ENCODE assay signal across 21 mouse cellular contexts in the genomic region with DNA sequence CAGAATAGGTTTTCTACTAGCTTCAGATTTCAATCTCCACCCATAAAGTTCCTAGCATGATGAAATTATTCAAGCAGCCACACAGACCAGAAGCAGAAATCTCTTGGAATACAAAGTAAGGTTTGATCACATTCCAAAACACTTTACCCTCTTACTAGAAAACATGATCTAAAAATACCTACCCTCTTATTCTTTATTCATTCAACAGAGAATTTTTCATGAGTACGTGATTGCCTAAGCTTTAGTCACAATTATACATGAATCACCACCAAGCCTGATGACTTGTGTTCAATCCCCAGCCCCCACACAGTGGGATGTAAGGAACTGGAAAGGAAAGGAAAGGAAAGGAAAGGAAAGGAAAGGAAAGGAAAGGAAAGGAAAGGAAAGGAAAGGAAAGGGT.
A peak's percentile ranks its signal among the peaks of the same experiment; 100 is the strongest.
DNase-seq lines count a peak whose midpoint lies in the region; ATAC-seq and TF ChIP-seq lines count a peak whose summit lies in the region.
"Had no signal": no experiment of that assay in that cellular context is flagged by ENCODE, and none has a peak within 500 bp of the region (broad histone marks: within the 10 kb centered on the region; RNA-seq: fewer than 3 reads in every experiment).

No protein-coding gene starts in this region.

- H3K4me1 ChIP-seq in lung, adult 2 months (ENCODE audit: control insufficient read depth, insufficient read depth, low read length), result peaks cover 8% of the 10 kb centered on the region
- no peaks in the 10 kb centered on the region for H3K4me1 ChIP-seq in hindbrain, embryonic 10.5 days (replicated peaks)
- H3K4me1 ChIP-seq: forebrain, embryonic 10.5 days; liver, embryonic 13.5 days; lung, embryonic 15.5 days; midbrain, embryonic 15.5 days had no signal

- intact Hi-C loops in gastrocnemius, adult 2 months (cut with DNase I), result no loop called here
- intact Hi-C loops in gastrocnemius, postnatal 36 days (cut with DNase I), result no loop called here

- TF ChIP-seq CTCF in gastrocnemius, adult 2 months (IDR thresholded peaks at IDR 0.05), result no peak
- TF ChIP-seq CTCF in lung, adult 2 months (IDR thresholded peaks at IDR 0.05; ENCODE audit: insufficient read depth, low read length), result no peak

- peaks cover 1% of the 10 kb centered on the region for H3K36me3 ChIP-seq in hindbrain, embryonic 10.5 days
- H3K36me3 ChIP-seq: midbrain, embryonic 15.5 days had no signal

- WGBS in lung, adult 2 months, result 57% methylated on average over 1 of the region's 1 CpGs
- WGBS in hindbrain, embryonic 10.5 days, result 95% methylated on average over 1 of the region's 1 CpGs

- no peak for ATAC-seq in granulocyte monocyte progenitor cell, adult 5-6 weeks (replicated peaks; ENCODE audit: poor library complexity, severe bottlenecking)
- ATAC-seq: midbrain, embryonic 15.5 days had no signal

- peak overlapping the region; percentile 66; the same call in 1 of the 2 replicates for H3K27ac ChIP-seq in gastrocnemius, adult 2 months
- no peak overlapping the region for H3K27ac ChIP-seq in hindbrain, embryonic 10.5 days
- H3K27ac ChIP-seq: forebrain, embryonic 10.5 days; kidney, postnatal 0 days; limb, embryonic 12.5 days; liver, embryonic 13.5 days; lung, embryonic 15.5 days; midbrain, embryonic 15.5 days; stomach, postnatal 0 days had no signal

- H3K4me3 ChIP-seq in gastrocnemius, adult 2 months, result no peak overlapping the region
- no peak overlapping the region for H3K4me3 ChIP-seq in lung, adult 2 months (replicated peaks; ENCODE audit: extremely low read depth, low read depth, low read length)
- H3K4me3 ChIP-seq in hindbrain, embryonic 10.5 days, result no peak overlapping the region
- H3K4me3 ChIP-seq: forebrain, embryonic 10.5 days; limb, embryonic 12.5 days; liver, embryonic 13.5 days; lung, embryonic 15.5 days; megakaryocyte, embryonic 14.5 days; midbrain, embryonic 15.5 days had no signal

- H3K27me3 ChIP-seq in hindbrain, embryonic 10.5 days (ENCODE audit: insufficient read depth, poor library complexity, severe bottlenecking), result no peaks in the 10 kb centered on the region
- H3K27me3 ChIP-seq: limb, embryonic 12.5 days; liver, embryonic 13.5 days; lung, embryonic 15.5 days; megakaryocyte, embryonic 14.5 days; midbrain, embryonic 15.5 days had no signal

- no peak for DNase-seq in gastrocnemius, adult 2 months
- no peak for DNase-seq in gastrocnemius, postnatal 36 days
- DNase-seq in lung, postnatal 36 days, result peak; percentile 31
- no peak for DNase-seq in lung, adult 2 months
- DNase-seq in adipocyte (ENCODE audit: low spot score), result peak; percentile 36
- DNase-seq in hindbrain, embryonic 10.5 days (ENCODE audit: low spot score), result no peak
- DNase-seq: cerebellum, adult 11 months; cerebellum, postnatal 14 days; embryo, embryonic 11 days; gastrocnemius, postnatal 25 days; kidney, adult 11 months; liver, embryonic 13.5 days; right cerebral cortex, postnatal 4 days had no signal

- TF ChIP-seq POLR2A in lung, adult 2 months (IDR thresholded peaks at IDR 0.05; ENCODE audit: borderline replicate concordance, extremely low read depth, low read depth, low read length), result no peak

- H3K9me3 ChIP-seq in hindbrain, embryonic 10.5 days, result peaks cover 1% of the 10 kb centered on the region; the same call in 1 of the 2 replicates
- H3K9me3 ChIP-seq: liver, embryonic 13.5 days; lung, embryonic 15.5 days; midbrain, embryonic 15.5 days had no signal

Comparison
In these comparisons a context has a peak if more than half of its experiments do, and no peak if none do; other contexts are left out.
1. DNase-seq: peak in lung, postnatal 36 days (single experiment) and adipocyte (single experiment); none in gastrocnemius, adult 2 months (single experiment), gastrocnemius, postnatal 36 days (0 of 2), lung, adult 2 months (single experiment) and hindbrain, embryonic 10.5 days (single experiment).